Mouse (Mus musculus) thymus, postnatal 0 days (tissue): ENCODE measurements around the gene Mrps23. TPM values are rescaled to one million over a fixed set of nuclear protein-coding genes. Genes with fewer than 3 reads are reported as not detected.

Experiments used
- DNase-seq: peaks from one replicate; pipeline ENCODE4 v3.0.0-alpha.2; 2015; ENCODE audit warnings: low spot score
- polyA plus RNA-seq: library from polyadenylated mRNA; unstranded; fragments of >200 nt; fragmentation: Nextera tagmentation; extraction: Ambion mirVana; gene quantifications from 2 replicates; pipeline ENCODE4 v1.2.1, GENCODE M21; 2015

Mrps23 gene
- polyA plus RNA-seq, 1 experiment from 2014 or later = 95.0 TPM

DNA sequence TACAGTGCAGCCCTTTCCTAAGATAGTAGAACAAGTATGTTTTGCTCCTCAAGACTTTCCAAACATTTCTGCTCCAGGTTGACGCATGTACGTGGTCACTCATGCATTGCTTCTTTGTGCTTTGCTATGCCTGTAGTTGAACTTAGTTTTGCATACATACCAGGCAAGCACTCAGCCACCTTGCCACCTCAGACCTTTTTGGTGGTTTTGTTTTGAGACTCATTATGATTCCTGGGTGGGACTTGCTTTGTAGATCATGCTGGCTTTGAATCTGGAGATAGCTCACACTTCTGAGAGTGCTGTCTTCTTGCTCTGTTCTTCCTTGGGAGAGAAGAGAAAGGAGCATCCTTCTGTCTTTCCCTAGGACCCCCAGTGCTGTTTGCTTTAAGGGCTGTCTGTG, 3.5 kb downstream of the Mrps23 start:
- DNase-seq = no peak

DNA sequence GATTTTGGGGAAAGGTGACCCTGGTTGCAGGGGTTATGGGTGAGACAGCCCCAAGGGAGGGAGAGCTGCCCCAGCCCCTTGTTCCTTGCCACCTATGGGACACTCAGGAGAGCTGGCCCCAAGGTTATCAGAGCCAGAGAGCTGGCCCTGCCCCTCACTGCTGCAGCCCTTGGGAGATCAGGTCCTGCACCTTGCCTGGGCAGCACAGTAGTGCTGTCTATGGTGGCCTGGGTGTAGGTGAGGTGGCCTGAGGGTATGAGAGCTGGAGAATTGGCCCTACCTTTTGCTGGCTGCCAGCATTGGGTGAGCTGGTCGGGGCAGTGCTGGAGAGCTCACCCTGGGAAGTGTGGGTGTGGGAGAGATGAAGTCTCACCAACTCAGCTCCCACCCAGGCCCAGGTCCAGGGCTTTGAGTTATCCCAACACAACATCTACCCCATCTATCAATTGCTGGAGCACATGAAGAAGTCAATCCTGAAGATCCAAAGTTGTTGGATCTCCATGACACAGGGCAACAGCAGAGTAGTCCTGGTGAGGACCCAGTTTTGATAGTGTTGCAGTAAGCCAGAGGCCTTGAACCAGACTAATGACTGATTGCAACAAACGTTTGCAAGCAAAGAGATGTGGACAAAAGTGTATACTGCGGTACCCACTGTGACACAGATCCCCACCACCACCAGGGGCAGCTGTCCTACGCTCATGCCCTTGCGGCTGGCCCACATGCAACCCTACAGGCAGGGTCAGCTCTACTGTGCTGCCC, 7.8 kb downstream of the Mrps23 start:
- no peak for DNase-seq

DNA sequence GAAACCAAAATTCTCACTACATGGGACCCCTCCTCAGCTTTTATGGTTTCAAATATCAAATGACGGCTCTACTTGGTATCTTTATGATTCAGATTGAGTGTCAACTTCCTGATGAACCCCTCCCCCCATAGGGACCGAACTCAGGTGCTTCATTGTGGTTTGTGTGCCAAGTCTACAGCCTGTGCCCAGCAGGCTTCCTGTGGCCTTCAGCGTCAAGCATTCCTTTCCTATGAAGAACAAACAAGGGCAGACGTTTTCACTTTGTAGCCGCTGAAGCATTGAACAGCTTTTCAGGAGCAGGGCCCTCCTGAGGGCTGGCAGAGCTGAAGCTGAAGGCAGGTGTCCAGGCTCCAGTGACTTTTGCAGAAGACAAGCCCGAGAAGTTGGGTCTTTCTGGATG, 9.6 kb downstream of the Mrps23 start:
- no peak for DNase-seq

DNA sequence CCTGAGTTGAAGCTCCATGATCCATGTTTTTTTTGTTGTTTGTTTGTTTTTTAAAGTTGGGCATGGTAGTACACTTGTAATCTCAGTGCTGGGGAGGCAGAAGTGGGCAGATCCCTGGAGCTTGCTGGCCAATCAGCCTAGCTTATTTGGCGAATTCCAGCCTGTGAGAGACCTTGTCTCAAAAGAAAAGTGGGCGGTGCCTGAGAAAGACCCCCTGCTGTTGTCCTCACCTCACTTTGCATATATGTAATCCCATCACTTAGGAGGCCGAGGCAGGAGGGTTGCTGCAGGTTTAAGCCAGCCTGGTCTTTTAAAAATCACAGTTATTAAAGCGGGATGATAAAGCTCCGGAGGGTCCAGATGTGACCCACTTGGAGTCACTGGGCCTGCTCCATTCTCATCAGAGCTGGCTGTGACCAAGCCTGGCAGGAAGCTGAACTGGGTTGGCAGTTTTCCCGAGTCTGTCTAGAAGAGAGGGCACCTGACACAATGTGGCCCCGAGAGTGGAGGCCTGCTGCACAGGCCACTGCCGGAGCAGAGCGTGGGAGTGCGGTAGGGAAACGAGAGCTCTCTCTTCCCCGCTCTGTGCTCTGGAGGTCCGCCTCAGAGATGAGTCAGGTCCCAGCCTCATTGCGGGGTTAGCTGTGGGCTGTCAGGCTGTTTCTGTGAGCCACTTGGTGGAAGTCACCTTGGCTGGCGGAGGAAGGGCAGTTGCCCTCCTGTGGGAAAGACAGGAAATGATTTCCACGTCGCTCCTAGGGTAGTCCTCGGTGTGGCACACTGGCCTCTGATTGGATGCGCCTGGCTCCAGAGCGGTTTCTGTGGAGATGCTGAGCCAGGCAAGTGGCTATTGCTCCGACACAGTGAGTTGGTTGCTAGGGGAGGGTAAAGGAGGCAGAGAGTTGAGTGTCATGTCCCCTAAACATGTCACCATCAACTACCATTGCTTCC, 11.0 kb downstream of the Mrps23 start:
- no peak for DNase-seq

DNA sequence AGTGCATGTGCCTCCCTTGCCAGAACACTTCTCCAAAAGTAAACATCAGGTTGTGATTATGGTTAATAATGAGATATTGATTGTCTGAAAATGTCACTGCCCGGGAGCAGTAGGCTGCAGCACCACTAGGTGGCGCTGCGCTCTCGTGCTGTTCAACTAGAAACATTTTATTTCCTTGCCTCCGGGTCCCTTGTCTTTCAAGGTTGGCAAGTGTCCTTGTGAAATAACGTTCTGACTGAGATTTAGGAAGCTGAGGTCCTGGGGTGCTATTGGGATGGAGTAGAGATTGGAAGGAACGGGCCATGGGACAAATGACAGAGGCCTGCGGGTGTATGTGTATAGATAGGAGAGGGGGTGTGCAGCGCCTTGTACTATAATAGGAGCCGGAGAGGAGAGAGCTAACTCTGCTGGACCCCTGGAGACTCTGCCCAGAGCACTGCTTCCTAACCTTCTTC, 12.1 kb downstream of the Mrps23 start:
- peak; percentile 65 for DNase-seq

DNA sequence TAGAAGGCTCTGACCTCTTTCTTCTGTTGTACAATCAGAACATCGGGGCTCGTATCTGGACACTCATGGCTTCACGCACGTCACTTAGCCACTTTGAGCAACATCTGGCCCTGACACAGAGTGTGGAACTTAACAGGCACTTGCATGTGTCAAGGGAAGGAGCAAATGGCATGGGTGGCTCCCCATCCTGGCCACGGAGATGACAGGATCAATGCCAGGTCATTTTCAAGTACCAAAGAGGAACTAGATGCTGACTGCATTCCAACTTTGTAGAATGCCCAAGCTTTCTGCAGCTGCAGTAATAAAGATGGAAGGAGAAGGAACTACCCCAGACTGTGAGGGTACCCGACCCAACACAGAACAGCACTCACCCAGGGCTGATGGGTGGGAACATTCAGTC, 14.0 kb downstream of the Mrps23 start:
- no peak for DNase-seq

DNA sequence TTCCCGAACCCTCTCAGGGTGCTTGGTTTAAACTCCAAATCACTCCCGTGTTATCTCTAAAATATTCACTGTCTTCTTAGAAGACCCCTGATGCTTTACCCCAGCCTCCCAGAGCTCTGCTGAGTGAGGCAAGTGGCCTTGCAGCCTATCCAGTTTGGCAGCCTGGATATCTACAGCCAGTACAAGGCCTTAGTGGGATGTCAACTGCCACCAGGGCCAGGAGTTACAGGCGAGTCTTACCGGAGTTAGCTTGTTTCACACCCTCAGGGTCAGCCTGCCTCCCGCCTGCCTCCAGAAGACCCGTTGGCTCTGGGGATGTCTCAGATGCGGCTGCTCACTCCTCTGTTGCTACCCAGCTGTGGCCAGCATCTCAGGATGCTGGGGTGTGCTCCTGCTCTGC, 14.4 kb downstream of the Mrps23 start:
- no peak for DNase-seq

DNA sequence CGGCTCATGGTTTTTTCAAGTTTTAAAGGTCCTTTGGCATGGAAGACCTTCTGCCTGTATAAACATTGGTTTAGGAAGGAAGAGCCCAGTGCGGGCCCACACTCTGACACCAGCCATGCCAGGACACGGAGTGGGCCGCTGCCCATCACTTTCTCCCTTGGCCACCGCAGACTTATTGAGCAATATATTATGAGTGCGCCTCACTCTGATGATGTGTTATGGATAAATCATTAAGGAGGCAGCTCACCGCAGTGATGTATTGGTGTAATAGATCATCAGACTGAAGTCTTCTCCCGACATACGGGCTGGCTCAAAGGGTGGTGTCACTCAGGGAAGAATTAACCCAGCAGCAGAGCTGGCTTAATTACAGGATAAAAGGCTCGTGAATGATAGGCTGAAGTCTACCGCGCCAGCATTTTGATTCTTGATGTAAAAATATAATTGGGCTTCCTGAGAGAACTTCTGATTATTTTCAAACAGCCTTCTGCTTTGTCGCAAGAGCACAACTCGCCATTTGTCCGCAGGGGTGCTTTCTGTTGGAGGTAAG, 17.8 kb downstream of the Mrps23 start:
- DNase-seq = no peak

DNA sequence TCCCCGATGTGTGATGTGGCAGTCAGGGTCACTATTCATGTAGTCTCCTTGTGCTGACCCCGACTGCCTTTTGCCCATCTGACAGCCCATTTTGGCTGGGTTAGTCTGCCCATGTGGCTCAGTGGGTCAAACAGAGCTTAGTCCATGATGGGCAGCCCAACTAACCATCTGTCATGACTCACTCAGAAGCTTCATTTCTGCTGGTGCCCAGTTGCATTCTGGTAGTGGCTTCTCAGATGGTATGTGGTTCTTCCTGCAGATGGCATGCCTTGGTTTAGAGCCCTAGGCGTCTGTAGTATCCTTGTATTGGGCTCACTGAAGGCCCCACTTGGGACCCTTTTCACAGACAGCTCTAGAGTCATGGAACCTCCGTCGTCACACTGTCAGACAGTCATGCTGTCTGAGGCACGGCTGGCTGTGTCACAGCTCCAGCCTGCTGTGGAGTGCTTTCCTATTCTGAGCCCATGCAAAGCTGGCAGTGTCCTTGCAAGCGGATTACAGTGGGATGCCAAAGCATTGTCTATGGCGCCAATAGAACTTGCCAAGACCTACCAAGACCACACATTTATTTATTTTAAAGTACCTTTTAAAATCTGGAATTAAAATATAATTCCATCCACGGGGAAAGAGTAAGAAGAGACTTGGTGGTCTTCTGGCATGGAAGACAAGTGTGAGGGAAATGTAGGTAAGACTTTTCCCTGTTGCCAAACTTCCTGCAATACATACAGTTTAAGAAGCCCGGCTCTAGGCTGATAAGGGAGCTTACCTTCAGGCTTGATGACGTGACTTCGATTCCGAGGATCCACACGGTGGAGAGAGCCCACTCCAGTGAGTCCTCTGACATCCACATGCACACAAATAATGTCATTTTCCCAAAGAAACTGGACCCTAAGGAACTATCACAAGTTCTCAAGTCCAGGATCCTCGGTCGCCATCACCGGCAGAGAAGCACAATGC, 23.1 kb downstream of the Mrps23 start:
- DNase-seq = no peak

DNA sequence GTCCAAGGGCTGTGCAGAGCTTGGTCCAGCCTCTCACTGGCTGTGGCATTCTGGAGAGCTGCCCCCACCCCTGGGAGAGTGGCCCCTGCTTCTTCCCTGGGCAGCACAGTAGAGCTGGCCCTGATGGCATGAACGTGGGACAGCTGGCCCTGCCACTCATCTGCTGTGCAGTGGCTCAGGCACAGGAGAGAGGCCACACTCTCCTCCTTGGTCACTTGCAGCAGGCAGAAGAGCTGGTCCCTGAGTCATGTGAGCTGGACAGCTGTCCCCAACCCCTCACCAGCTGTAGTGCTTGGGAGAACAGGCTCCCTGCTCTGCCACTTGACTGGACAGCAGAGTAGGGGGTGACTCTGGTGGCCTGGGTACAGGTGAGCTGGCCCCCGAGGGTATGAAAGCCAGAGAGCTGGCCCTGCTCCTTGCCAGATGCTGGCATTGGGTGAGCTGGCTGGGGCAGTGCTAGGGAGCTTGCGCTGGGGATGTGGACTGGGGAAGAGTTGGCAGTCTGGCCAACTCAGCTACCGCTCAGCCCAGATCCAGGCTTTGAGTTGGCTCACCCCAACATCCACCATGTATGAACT, 27.1 kb downstream of the Mrps23 start:
- DNase-seq = no peak

DNA sequence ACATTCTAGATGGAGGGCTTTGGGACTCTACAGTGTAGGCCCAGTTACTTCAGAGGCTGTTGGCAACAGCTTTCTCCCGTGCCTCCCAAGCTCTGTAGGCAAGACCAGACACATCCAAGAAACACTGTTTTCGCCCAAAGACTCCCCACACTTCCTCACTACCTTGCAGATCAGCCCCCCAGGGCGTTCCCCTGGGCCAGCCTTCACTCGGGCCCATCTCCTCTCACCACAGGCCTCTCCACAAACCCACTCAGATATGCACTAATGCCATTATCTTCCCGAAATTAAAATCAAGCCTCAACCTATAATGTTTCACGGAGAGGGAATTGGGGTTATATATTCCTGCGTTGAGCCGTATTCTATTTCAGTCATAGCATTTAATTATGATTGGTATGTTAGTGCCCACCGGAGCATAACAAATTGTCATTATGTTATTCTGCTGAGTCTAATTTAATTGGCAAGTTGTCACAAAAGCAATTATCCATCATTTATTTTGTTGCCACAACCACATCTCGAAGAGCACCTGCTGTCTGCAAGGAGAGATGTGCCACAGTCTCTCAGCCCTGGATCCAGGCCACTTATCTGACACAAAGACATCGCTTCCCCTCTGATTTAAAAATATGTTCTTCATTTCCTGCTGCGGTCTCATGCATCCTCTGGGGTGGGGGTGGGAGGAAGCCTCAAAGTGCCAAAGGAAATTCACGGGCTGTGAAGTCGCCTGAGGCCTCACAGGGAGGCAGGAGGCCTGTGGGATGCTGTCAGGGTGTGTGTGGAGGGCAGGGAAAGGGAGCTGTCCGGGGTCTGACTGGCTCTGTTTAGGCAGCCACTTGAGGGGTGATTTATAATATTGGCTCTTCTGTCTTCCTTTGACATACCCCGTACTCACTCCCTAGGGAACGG, 29.6 kb downstream of the Mrps23 start:
- DNase-seq = peak; percentile 76

DNA sequence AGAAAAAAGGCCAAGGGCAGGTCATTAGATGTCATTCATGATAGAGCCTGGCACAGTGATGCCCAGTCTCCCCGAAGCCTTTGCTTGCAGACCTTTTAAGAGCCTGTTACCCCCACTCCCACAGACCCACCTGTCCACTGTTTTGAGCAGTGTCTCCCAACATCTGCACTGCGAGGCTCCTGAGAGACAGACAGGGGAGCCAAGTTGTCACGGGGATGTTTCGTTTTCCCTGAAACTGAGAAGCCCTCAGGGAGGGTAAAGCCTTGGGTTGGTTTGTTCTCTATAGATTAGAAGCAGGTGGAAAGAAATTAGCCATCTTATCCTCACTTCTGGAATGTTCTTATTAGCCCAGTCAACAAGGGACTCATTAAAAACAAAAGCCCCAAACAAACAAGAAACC, 30.6 kb downstream of the Mrps23 start:
- no peak for DNase-seq

DNA sequence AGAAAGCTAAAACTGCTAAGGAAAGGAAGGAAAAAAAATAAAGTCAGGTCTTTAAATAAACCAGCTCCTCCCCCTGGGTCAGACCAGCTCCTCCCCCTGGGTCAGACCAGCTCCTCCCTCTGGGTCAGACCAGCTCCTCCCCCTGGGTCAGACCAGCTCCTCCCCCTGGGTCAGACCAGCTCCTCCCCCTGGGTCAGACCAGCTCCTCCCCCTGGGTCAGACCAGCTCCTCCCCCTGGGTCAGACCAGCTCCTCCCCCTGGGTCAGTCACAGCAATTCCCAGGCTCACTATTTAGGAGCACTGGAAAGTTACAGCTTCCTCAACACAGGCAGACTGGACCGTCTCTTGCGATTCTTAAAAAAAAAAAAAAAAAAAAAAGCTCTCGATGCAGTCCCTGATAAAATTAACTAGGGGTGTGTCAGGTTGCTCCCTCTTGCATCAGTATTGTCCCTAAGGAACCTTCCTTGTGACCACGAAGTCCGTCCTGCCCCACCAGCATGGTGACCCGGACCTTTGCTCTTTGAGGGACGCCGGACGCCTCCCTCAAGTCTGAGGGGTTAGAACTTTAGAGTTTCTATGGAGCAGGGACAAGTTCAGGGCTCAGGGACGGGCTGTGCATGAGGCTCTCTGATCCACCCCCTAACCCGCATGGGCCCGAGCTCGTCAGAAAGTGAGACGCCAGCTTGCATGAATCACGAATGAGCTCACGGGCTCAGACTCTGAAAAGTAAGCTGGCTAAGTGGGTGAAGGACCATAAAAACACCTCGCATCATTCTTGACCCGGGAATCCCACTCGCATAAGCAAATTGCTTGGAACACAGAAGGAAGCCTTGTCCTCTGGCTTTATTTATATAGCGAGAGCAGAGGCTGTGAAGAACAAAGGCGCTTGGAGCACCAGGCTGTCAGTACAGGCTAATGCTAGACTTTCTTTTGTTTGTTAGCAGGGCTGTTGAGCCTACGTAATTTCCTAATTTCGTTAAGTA, 31.3 kb downstream of the Mrps23 start:
- no peak for DNase-seq

DNA sequence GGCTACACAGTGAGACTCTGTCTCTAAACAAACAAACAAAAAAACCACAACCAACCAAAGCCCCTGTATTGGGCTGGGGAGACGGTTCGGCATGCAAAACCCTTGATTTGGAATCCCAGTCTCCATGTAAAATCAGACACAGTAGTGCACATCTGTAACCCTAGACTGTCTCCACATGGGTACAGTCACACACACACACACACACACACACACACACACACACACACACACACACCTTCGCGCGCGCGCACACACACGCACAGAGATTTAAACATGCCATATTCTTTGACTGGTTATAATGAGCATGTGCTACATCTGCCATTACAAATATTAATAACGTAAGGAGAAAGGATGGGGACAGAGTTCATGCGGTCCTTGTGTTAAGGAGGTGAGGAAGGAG, 36.1 kb downstream of the Mrps23 start:
- no peak for DNase-seq

DNA sequence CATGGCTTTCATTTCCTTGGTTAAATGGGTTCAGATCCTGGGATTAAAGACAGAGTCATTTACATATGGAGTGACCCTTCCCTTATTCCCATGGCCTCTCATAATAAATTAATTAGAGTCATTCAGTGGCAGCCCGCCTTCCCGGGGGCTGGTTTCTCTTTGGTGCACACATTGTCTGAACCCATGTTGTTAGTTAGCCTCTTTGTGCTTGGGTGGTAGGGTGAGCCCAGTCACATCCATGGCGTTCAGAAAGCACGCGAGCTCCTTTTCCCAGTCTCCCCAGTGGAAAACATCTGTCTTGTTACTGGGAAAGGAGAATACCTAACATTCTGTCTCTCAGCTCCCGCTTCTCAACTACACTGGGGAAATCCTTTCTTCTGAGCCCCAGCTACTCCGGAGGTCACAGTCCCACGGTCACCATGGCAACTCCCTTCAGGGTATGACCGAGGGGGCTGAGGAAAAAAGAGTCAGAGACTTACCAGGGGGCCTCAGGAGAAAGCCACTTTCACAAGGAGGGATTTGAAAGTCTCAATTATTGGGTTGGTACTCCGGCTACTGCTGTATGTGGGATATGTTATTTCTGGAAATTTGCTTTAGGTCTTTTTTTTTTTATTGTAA, 36.7 kb downstream of the Mrps23 start:
- no peak for DNase-seq

DNA sequence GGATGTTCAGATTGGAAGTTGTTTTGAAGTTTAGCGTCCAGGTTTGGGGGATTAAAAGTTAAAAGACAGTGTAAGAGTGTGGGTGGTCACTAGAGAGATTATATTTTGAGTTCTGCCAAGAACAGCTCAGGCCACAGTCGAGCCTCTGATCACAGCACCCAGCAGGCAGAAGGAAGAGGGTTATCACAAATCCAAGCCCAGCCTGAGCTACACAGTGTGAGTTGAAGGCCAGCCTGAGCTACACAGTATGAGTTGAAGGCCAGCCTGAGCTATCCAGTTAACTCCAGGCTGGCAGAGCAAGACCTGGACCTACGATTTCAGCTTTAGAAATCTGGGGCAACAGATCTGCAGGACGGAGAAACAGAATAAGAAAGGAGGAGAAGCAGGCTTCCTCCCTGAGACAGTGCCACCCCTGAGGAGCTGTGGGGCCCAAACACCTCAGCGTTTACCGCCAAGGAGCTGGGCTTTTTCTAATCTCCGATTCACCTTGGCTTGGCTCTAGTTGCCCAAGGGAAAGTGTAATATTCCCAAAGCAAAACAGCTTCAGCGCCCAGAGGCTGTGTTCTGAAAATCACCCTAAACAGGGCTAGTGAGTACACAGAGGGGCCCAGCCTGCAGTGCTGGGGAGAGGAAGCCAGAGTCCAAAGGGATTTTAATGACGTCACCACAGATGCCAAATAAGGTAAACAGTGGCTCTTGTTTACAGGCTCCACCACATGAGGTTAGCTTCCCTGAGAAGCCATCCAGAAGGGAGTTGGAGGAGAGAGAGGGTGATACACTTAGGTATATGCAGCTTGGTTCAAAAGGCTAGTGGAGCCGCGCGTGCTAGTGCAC, 37.5 kb downstream of the Mrps23 start:
- DNase-seq = no peak

DNA sequence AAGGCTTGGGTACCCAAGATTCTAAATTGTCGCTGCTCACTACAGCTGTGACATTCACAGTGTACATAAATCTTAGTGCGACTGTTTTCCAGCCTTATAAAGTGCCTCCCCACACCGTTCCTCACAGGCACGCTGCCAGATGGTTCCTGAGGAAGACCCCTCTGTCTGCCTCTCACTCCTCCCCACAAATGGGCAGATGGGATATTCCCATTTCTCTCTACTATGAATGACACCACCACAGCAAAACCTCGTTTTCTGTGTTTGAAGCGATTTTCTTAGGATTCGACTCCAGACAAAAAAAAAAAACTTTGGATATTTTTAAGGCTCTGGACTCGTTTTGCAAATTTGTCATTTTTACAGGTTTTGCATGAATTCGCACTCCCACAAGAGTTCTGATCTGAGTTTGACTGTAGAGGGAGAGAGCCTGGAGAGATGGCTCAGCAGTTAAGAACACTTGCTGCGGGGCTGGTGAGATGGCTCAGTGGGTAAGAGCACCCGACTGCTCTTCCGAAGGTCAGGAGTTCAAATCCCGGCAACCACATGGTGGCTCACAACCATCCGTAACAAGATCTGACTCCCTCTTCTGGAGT, 41.5 kb downstream of the Mrps23 start:
- DNase-seq = no peak
